Mouse (Mus musculus) olfactory bulb, adult 2 months (tissue): Measurements from ENCODE around the gene Gpr45.

Source experiments
- CTCF ChIP-seq: fragments of 200-500 bp; IDR thresholded peaks from 2 replicates; pipeline ENCODE4 v1.5.1; 2012; ENCODE audit warnings: low read depth, mild to moderate bottlenecking, low read length, moderate library complexity; ENCODE audit not compliant: insufficient read depth
- POLR2A ChIP-seq: fragments of 200-500 bp; IDR thresholded peaks from 2 replicates; pipeline ENCODE4 v1.6.1; 2012; ENCODE audit warnings: mild to moderate bottlenecking, low read depth, low read length, moderate library complexity; ENCODE audit not compliant: insufficient read depth

DNA sequence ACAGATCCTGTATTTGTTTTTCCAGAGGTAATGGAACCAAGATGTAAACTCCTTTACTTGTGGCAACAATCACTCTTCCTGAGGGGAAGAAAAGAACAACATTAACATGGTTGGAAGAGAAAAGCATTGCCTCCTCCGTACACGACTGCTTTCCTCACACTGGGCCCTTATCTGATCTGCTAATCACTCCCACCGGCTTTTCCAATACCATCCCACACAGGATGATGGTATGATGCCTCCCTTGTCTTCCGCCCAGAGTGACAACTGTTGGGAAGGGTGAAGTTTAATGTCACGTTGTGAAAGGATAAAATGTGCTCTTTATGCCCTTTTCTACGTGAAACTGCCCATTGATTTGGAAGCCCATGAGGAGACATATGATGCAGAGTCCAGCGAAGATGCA, 114.9 kb downstream of the Gpr45 start:
- TF ChIP-seq CTCF (no peak), POLR2A (no peak)
